Mouse (Mus musculus): ENCODE data around the gene Sema3a. TPM values are rescaled to one million over a fixed set of nuclear protein-coding genes. Genes with fewer than 3 reads are reported as not detected.

Gene Sema3a
- 12.3 and 13.0 TPM in 2 replicates for polyA plus RNA-seq (2015; fragmentation: Nextera tagmentation; extraction: Ambion mirVana)

GRCm38 (mm10) chr5:13125241-13125692 is at the start of gene Sema3a:
Gene Sema3a, plus strand, starts transcription at chr5:13125414.

